Mouse (Mus musculus): ENCODE results near the gene Gfy. TPM values are rescaled to one million over a fixed set of nuclear protein-coding genes. Genes with fewer than 3 reads are reported as not detected.
"Not testable (repeated sequence)": the region's sequence is repeated elsewhere in the genome, so short reads cannot be mapped to it uniquely, and the experiment has no call there.

Gfy gene
- total RNA-seq, 4 experiments from 2014 or later = not detected

- DNase-seq (ENCODE audit: low spot score) = no peak
Measured at GRCm38 (mm10) chr7:45167761-45168445, 11.5 kb downstream of the Gfy start.

- DNase-seq (ENCODE audit: low spot score) = no peak
Measured at GRCm38 (mm10) chr7:45166950-45167401, 12.4 kb downstream of the Gfy start.

GRCm38 (mm10) chr7:45165701-45166100 lies 13.7 kb downstream of the Gfy start:
- no peak for DNase-seq (ENCODE audit: low spot score)

- no peak for DNase-seq (ENCODE audit: low spot score)
Measured at GRCm38 (mm10) chr7:45164833-45165232, 14.5 kb downstream of the Gfy start.

GRCm38 (mm10) chr7:45163735-45164490 lies 15.5 kb downstream of the Gfy start, which contains the start of gene Slc17a7:
Slc17a7 (plus strand) TSS chr7:45163949.
- no peak for DNase-seq (ENCODE audit: low spot score)

GRCm38 (mm10) chr7:45162996-45163615 lies 16.3 kb downstream of the Gfy start:
- no peak for DNase-seq (ENCODE audit: low spot score)

- DNase-seq (ENCODE audit: low spot score) = no peak
Measured at GRCm38 (mm10) chr7:45162551-45162950, 16.8 kb downstream of the Gfy start.

GRCm38 (mm10) chr7:45161612-45162473 lies 17.5 kb downstream of the Gfy start:
- peak; percentile 77 for DNase-seq (ENCODE audit: low spot score)

- DNase-seq (ENCODE audit: low spot score) = no peak
Measured at GRCm38 (mm10) chr7:45160866-45161265, 18.5 kb downstream of the Gfy start.

- no peak for DNase-seq (ENCODE audit: low spot score)
Measured at GRCm38 (mm10) chr7:45160316-45160800, 19.0 kb downstream of the Gfy start.

- DNase-seq (ENCODE audit: low spot score) = no peak
Measured at GRCm38 (mm10) chr7:45158991-45159390, 20.4 kb downstream of the Gfy start.

- no peak for DNase-seq (ENCODE audit: low spot score)
Measured at GRCm38 (mm10) chr7:45157459-45157858, 21.9 kb downstream of the Gfy start.

GRCm38 (mm10) chr7:45156206-45156605 lies 23.2 kb downstream of the Gfy start:
- no peak for DNase-seq (ENCODE audit: low spot score)

GRCm38 (mm10) chr7:45155590-45155989 lies 23.8 kb downstream of the Gfy start:
- no peak for DNase-seq (ENCODE audit: low spot score)

- no peak for DNase-seq (ENCODE audit: low spot score)
Measured at GRCm38 (mm10) chr7:45154993-45155514, 24.3 kb downstream of the Gfy start.

GRCm38 (mm10) chr7:45154096-45154992 lies 25.0 kb downstream of the Gfy start, which contains the start of the genes Pih1d1 and Aldh16a1:
Pih1d1 (plus strand) TSS chr7:45154303.
Aldh16a1 (minus strand) TSS chr7:45154584.
- DNase-seq (ENCODE audit: low spot score) = peak; percentile 96

GRCm38 (mm10) chr7:45153586-45153985 lies 25.8 kb downstream of the Gfy start:
- no peak for DNase-seq (ENCODE audit: low spot score)

GRCm38 (mm10) chr7:45153052-45153451 lies 26.3 kb downstream of the Gfy start:
- DNase-seq (ENCODE audit: low spot score) = not testable (repeated sequence)

- DNase-seq (ENCODE audit: low spot score) = no peak
Measured at GRCm38 (mm10) chr7:45151303-45151702, 28.1 kb downstream of the Gfy start.

- DNase-seq (ENCODE audit: low spot score) = no peak
Measured at GRCm38 (mm10) chr7:45150321-45150720, 29.0 kb downstream of the Gfy start.

Measured in heart, adult 8-10 months (tissue).